Comparison of ENCODE assay signal across 8 mouse cellular contexts in genomic region chr5:98030091-98030901, GRCm38 (mm10). TPM values are rescaled to one million over a fixed set of nuclear protein-coding genes. Genes with fewer than 3 reads are reported as not detected.
DNase-seq lines count a peak whose midpoint lies in the region; ATAC-seq lines count a peak whose summit lies in the region.

No protein-coding gene starts in this region.

- H3K27ac ChIP-seq in heart, embryonic 11.5 days (ENCODE audit: low read depth, low read length): peak overlapping the region; percentile 93
- peak overlapping the region; percentile 90 for H3K27ac ChIP-seq in kidney, embryonic 16.5 days (ENCODE audit: low read length)

- 0 out of 2 replicates have a peak, but pooled peaks cover 7% of the 10 kb centered on the region for H3K4me1 ChIP-seq in heart, embryonic 11.5 days (ENCODE audit: control insufficient read depth, insufficient read depth, low read length)
- peaks cover 28% of the 10 kb centered on the region for H3K4me1 ChIP-seq in kidney, embryonic 16.5 days (ENCODE audit: insufficient read depth, low read length)

- peaks cover 6% of the 10 kb centered on the region for H3K36me3 ChIP-seq in heart, embryonic 11.5 days (ENCODE audit: control insufficient read depth, insufficient read depth, low read length)
- H3K36me3 ChIP-seq in kidney, embryonic 16.5 days (ENCODE audit: insufficient read depth, low read length): peaks cover 13% of the 10 kb centered on the region

- peak; percentile 59 for DNase-seq in CD4-positive helper T cell, adult 2 months (ENCODE audit: low read depth, low spot score)
- DNase-seq in Muller cell, postnatal 12 days (ENCODE audit: inconsistent ontology term): peak; percentile 78
- DNase-seq in embryo, embryonic 10.5 days (ENCODE audit: low spot score): peak; percentile 79
- DNase-seq in lung, postnatal 14 days: peak; percentile 62
- peak; percentile 40 for DNase-seq in ovary, postnatal 14 days (ENCODE audit: low spot score)
- no peak for DNase-seq in frontal cortex, adult 2 months (ENCODE audit: extremely low spot score in 1 of 2, low spot score in 1 of 2)

- peak overlapping the region; percentile 71 for H3K4me2 ChIP-seq in heart, embryonic 11.5 days
- peak overlapping the region; percentile 57 for H3K4me2 ChIP-seq in kidney, embryonic 16.5 days (replicated peaks; ENCODE audit: low read depth, low read length)

- H3K9ac ChIP-seq in heart, embryonic 11.5 days (ENCODE audit: low read depth, low read length): peak overlapping the region; percentile 90
- H3K9ac ChIP-seq in kidney, embryonic 16.5 days (replicated peaks; ENCODE audit: low read length): peak overlapping the region; percentile 88

- ATAC-seq in heart, embryonic 11.5 days (replicated peaks; ENCODE audit: insufficient number of reproducible peaks, low FRiP score, low TSS enrichment): peak; percentile 71
- peak; percentile 94 for ATAC-seq in kidney, embryonic 16.5 days (ENCODE audit: low FRiP score, low TSS enrichment)

- no peaks in the 10 kb centered on the region for H3K27me3 ChIP-seq in heart, embryonic 11.5 days (ENCODE audit: control insufficient read depth, insufficient read depth, low read length)
- no peaks in the 10 kb centered on the region for H3K27me3 ChIP-seq in kidney, embryonic 16.5 days (ENCODE audit: insufficient read depth, low read length)

- under 1% methylated on average over 36 of the region's 36 CpGs for WGBS in heart, embryonic 11.5 days (ENCODE audit: insufficient replicate concordance)
- under 1% methylated on average over 36 of the region's 36 CpGs for WGBS in kidney, embryonic 16.5 days

- H3K9me3 ChIP-seq in heart, embryonic 11.5 days (replicated peaks; ENCODE audit: control insufficient read depth, low read length): no peaks in the 10 kb centered on the region
- no peaks in the 10 kb centered on the region for H3K9me3 ChIP-seq in kidney, embryonic 16.5 days (ENCODE audit: low read length)

- H3K4me3 ChIP-seq in heart, embryonic 11.5 days (ENCODE audit: low read depth, low read length): peak overlapping the region; percentile 84
- peak overlapping the region; percentile 90 for H3K4me3 ChIP-seq in kidney, embryonic 16.5 days (ENCODE audit: low read length)

RNA-seq across cellular contexts. Expression of gene Antxr2, which starts 0.5 kb away (rescaled TPM):
- polyA plus RNA-seq in heart, embryonic 11.5 days (2014; fragmentation: Nextera tagmentation; extraction: Ambion mirVana): 44.6 and 51.7 TPM in 2 replicates
- polyA plus RNA-seq in kidney, embryonic 16.5 days (2015; fragmentation: Nextera tagmentation; extraction: Ambion mirVana): 16.8 and 21.9 TPM in 2 replicates
- polyA plus RNA-seq in frontal cortex, adult 2 months (2012; rRNA removed): 0.60 and 0.63 TPM in 2 replicates

Comparison
In these comparisons a context has a peak if more than half of its experiments do, and no peak if none do; other contexts are left out.
1. DNase-seq: peak in CD4-positive helper T cell, adult 2 months (single experiment), Muller cell, postnatal 12 days (single experiment), embryo, embryonic 10.5 days (single experiment), lung, postnatal 14 days (single experiment) and ovary, postnatal 14 days (single experiment); none in frontal cortex, adult 2 months (0 of 2).
2. RNA of gene Antxr2, which starts 0.5 kb away (polyA plus RNA-seq): 44.6 to 51.7 TPM in heart, embryonic 11.5 days and 16.8 to 21.9 TPM in kidney, embryonic 16.5 days; 0.60 to 0.63 TPM in frontal cortex, adult 2 months; every median in the first group is over 10 times any median in the second.